Mouse (Mus musculus): Measurements from ENCODE around the gene Nkx6-2. TPM values are rescaled to one million over a fixed set of nuclear protein-coding genes. Genes with fewer than 3 reads are reported as not detected.

The Nkx6-2 gene
- total and polyA plus RNA-seq, 2 experiments from 2014 or later, result 0.19 TPM; not detected in 1

DNA sequence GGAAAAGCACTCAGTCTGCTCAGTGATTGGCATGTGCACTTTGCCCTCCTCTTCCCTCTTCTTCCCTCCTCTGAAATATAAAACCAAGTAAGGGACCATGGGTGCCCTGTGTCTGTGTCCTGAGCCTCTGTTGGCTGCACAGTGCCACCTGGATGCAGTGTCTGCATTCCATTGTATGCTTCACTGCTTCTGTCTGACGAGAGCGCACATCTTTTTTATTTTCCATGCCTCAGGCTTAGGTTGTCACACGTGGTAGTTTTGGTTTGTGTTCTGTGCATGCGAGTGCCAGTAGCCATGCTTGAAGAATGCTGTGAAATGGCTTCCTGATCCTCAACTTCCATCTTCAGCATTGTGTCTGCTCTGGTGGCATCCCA is 51.2 kb downstream of the Nkx6-2 start:
- DNase-seq (ENCODE audit: low spot score) (no peak), ATAC-seq (ENCODE audit: insufficient read depth, low read depth) (no peak)
- Histone ChIP-seq H3K4me1 (ENCODE audit: control insufficient read depth, insufficient read depth) (no peaks in the 10 kb centered on the region), H3K27ac (ENCODE audit: low read depth) (no peak overlapping the region), H3K9me3 (replicated peaks; ENCODE audit: control insufficient read depth, low read length) (no peaks in the 10 kb centered on the region), H3K27me3 (ENCODE audit: control insufficient read depth, insufficient read depth, low read length) (no peaks in the 10 kb centered on the region), H3K4me2 (ENCODE audit: low read depth, low read length) (no peak overlapping the region), H3K9ac (replicated peaks; ENCODE audit: low read depth, low read length) (no peak overlapping the region), H3K4me3 (ENCODE audit: low read depth, low read length) (no peak overlapping the region), H3K36me3 (replicated peaks; ENCODE audit: control insufficient read depth, insufficient read depth, low read length) (peaks cover 74% of the 10 kb centered on the region)
- TF ChIP-seq CTCF (IDR thresholded peaks at IDR 0.05; ENCODE audit: low read depth), result no peak
- no peak for TF ChIP-seq EP300 (IDR thresholded peaks at IDR 0.05; ENCODE audit: low read depth)
- WGBS, result 89% methylated on average over 4 of the region's 4 CpGs

DNA sequence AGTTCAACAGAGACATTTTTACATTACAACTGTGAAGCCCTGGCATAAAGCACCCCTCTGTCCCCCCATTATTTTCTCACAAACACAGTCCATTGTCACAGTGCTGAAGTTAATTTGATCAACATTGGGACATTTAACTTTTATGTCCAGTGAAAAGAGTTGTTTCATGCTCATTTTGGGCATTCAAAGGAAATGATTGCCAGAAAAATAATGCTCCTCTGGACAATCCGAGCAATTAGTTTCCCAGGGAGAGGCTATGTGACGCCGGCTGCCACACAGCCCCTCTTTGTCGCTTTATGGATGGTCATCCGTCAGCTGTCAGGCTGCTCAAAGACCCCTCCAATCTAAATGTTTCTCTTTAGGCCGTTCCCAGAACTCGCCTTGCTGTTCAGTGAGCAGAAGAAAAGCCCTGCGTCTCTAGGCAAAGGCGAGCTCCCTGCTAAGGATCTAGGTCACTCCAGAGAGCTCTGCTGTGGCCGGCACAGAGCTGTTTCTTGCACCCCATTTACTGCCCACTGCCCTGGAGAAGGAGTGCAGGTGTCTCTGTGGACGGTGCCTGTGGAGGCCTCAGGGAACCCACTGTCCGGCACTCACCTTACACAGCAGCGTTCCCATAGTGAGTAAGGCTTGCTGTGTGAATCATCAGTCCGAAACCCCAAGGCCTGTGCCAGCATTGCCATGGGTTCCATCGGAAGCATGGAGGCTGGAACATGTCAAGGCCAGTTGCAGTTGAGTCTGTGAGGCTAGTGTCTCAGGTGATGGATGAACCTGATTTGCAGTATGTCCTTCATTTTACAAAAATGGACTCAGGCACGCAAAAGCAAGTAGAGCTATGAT is 51.8 kb downstream of the Nkx6-2 start:
- no peaks in the 10 kb centered on the region for H3K9me3 ChIP-seq (replicated peaks; ENCODE audit: control insufficient read depth, low read length)
- no peak overlapping the region for H3K27ac ChIP-seq (ENCODE audit: low read depth)
- no peaks in the 10 kb centered on the region for H3K27me3 ChIP-seq (ENCODE audit: control insufficient read depth, insufficient read depth, low read length)
- H3K4me3 ChIP-seq (ENCODE audit: low read depth, low read length), result no peak overlapping the region
- DNase-seq (ENCODE audit: low spot score) (no peak), ATAC-seq (ENCODE audit: insufficient read depth, low read depth) (no peak)
- TF ChIP-seq CTCF (IDR thresholded peaks at IDR 0.05; ENCODE audit: low read depth), result no peak
- TF ChIP-seq EP300 (IDR thresholded peaks at IDR 0.05; ENCODE audit: low read depth), result no peak
- 86% methylated on average over 16 of the region's 16 CpGs for WGBS
- no peak overlapping the region for H3K4me2 ChIP-seq (ENCODE audit: low read depth, low read length)
- H3K9ac ChIP-seq (replicated peaks; ENCODE audit: low read depth, low read length), result no peak overlapping the region
- peaks cover 78% of the 10 kb centered on the region for H3K36me3 ChIP-seq (replicated peaks; ENCODE audit: control insufficient read depth, insufficient read depth, low read length)
- no peaks in the 10 kb centered on the region for H3K4me1 ChIP-seq (ENCODE audit: control insufficient read depth, insufficient read depth)

Other genes with a start within 250 kb of the Nkx6-2 start
- 43.4 and 44.1 TPM in 2 replicates for gene Inpp5a, start 193.7 kb downstream of the Nkx6-2 start, total RNA-seq (2014; rRNA removed; ENCODE audit: low replicate concordance)
- gene Inpp5a, start 193.7 kb downstream of the Nkx6-2 start, polyA plus RNA-seq (2015; fragmentation: Nextera tagmentation; extraction: Ambion mirVana), result 57.9 and 65.2 TPM in 2 replicates
- not detected in 2 replicates for gene Cfap46, start 101.0 kb upstream of the Nkx6-2 start, total RNA-seq (2014; rRNA removed; ENCODE audit: low replicate concordance)
- gene Cfap46, start 101.0 kb upstream of the Nkx6-2 start, polyA plus RNA-seq (2015; fragmentation: Nextera tagmentation; extraction: Ambion mirVana), result 0.21 TPM in 1 of 2 replicates, not detected in the other